Mouse (Mus musculus): ENCODE data around the gene Pde4b. TPM values are rescaled to one million over a fixed set of nuclear protein-coding genes. Genes with fewer than 3 reads are reported as not detected.

Gene Pde4b
- polyA plus RNA-seq, 1 experiment from 2014 or later: 14.6 TPM

- ATAC-seq (replicated peaks; ENCODE audit: low FRiP score, low TSS enrichment, low read depth): no peak
- 88% methylated on average over 2 of the region's 2 CpGs for WGBS
- Histone ChIP-seq H3K9me3 (ENCODE audit: control insufficient read depth, low read length) (no peaks in the 10 kb centered on the region), H3K4me3 (ENCODE audit: low read depth, low read length) (no peak overlapping the region), H3K27me3 (replicated peaks; ENCODE audit: control insufficient read depth, insufficient read depth, low read length) (no peaks in the 10 kb centered on the region), H3K4me2 (ENCODE audit: low read length) (no peak overlapping the region), H3K27ac (ENCODE audit: low read depth) (no peak overlapping the region), H3K4me1 (replicated peaks; ENCODE audit: control insufficient read depth, insufficient read depth, low read length) (no peaks in the 10 kb centered on the region), H3K36me3 (ENCODE audit: control insufficient read depth, insufficient read depth, low read length) (no peaks in the 10 kb centered on the region), H3K9ac (ENCODE audit: low read length) (no peak overlapping the region)
- DNase-seq (ENCODE audit: low spot score): no peak
Measured at GRCm38 (mm10) chr4:102621120-102621519, 533.8 kb downstream of the Pde4b start.

GRCm38 (mm10) chr4:102622977-102623376, 535.6 kb downstream of the Pde4b start:
- Histone ChIP-seq H3K9me3 (ENCODE audit: control insufficient read depth, low read length) (no peaks in the 10 kb centered on the region), H3K27ac (ENCODE audit: low read depth) (no peak overlapping the region), H3K4me2 (ENCODE audit: low read length) (no peak overlapping the region), H3K36me3 (ENCODE audit: control insufficient read depth, insufficient read depth, low read length) (no peaks in the 10 kb centered on the region), H3K27me3 (replicated peaks; ENCODE audit: control insufficient read depth, insufficient read depth, low read length) (no peaks in the 10 kb centered on the region), H3K9ac (ENCODE audit: low read length) (no peak overlapping the region), H3K4me1 (replicated peaks; ENCODE audit: control insufficient read depth, insufficient read depth, low read length) (no peaks in the 10 kb centered on the region), H3K4me3 (ENCODE audit: low read depth, low read length) (no peak overlapping the region)
- DNase-seq (ENCODE audit: low spot score) (peak; percentile 23), ATAC-seq (replicated peaks; ENCODE audit: low FRiP score, low TSS enrichment, low read depth) (no peak)
- WGBS: 79% methylated on average over 5 of the region's 5 CpGs

- Histone ChIP-seq H3K4me1 (replicated peaks; ENCODE audit: control insufficient read depth, insufficient read depth, low read length) (no peaks in the 10 kb centered on the region), H3K27me3 (replicated peaks; ENCODE audit: control insufficient read depth, insufficient read depth, low read length) (no peaks in the 10 kb centered on the region), H3K9ac (ENCODE audit: low read length) (no peak overlapping the region), H3K4me2 (ENCODE audit: low read length) (no peak overlapping the region), H3K4me3 (ENCODE audit: low read depth, low read length) (no peak overlapping the region), H3K36me3 (ENCODE audit: control insufficient read depth, insufficient read depth, low read length) (no peaks in the 10 kb centered on the region), H3K27ac (ENCODE audit: low read depth) (no peak overlapping the region), H3K9me3 (ENCODE audit: control insufficient read depth, low read length) (no peaks in the 10 kb centered on the region)
- ATAC-seq (replicated peaks; ENCODE audit: low FRiP score, low TSS enrichment, low read depth) (no peak), DNase-seq (ENCODE audit: low spot score) (no peak)
- WGBS: 78% methylated on average over 4 of the region's 4 CpGs
Measured at GRCm38 (mm10) chr4:102623789-102624611, 536.7 kb downstream of the Pde4b start.

- 53% methylated on average over 8 of the region's 8 CpGs for WGBS
- Histone ChIP-seq H3K27ac (ENCODE audit: low read depth) (no peak overlapping the region), H3K4me2 (ENCODE audit: low read length) (no peak overlapping the region), H3K27me3 (replicated peaks; ENCODE audit: control insufficient read depth, insufficient read depth, low read length) (no peaks in the 10 kb centered on the region), H3K9me3 (ENCODE audit: control insufficient read depth, low read length) (no peaks in the 10 kb centered on the region), H3K4me1 (replicated peaks; ENCODE audit: control insufficient read depth, insufficient read depth, low read length) (no peaks in the 10 kb centered on the region), H3K4me3 (ENCODE audit: low read depth, low read length) (no peak overlapping the region), H3K9ac (ENCODE audit: low read length) (no peak overlapping the region), H3K36me3 (ENCODE audit: control insufficient read depth, insufficient read depth, low read length) (no peaks in the 10 kb centered on the region)
- no peak for ATAC-seq (replicated peaks; ENCODE audit: low FRiP score, low TSS enrichment, low read depth)
- no peak for DNase-seq (ENCODE audit: low spot score)
Measured at GRCm38 (mm10) chr4:102624937-102625336, 537.6 kb downstream of the Pde4b start.

GRCm38 (mm10) chr4:102627799-102628198, 540.5 kb downstream of the Pde4b start:
- Histone ChIP-seq H3K4me2 (ENCODE audit: low read length) (no peak overlapping the region), H3K27ac (ENCODE audit: low read depth) (no peak overlapping the region), H3K4me3 (ENCODE audit: low read depth, low read length) (no peak overlapping the region), H3K9me3 (ENCODE audit: control insufficient read depth, low read length) (no peaks in the 10 kb centered on the region), H3K27me3 (replicated peaks; ENCODE audit: control insufficient read depth, insufficient read depth, low read length) (no peaks in the 10 kb centered on the region), H3K4me1 (replicated peaks; ENCODE audit: control insufficient read depth, insufficient read depth, low read length) (no peaks in the 10 kb centered on the region), H3K9ac (ENCODE audit: low read length) (no peak overlapping the region), H3K36me3 (ENCODE audit: control insufficient read depth, insufficient read depth, low read length) (no peaks in the 10 kb centered on the region)
- DNase-seq (ENCODE audit: low spot score) (peak; percentile 25), ATAC-seq (replicated peaks; ENCODE audit: low FRiP score, low TSS enrichment, low read depth) (no peak)
- 81% methylated on average over 4 of the region's 4 CpGs for WGBS

GRCm38 (mm10) chr4:102629621-102630020, 542.3 kb downstream of the Pde4b start:
- WGBS: 80% methylated on average over 4 of the region's 4 CpGs
- no peaks in the 10 kb centered on the region for H3K36me3 ChIP-seq (ENCODE audit: control insufficient read depth, insufficient read depth, low read length)
- H3K4me3 ChIP-seq (ENCODE audit: low read depth, low read length): no peak overlapping the region
- no peak overlapping the region for H3K9ac ChIP-seq (ENCODE audit: low read length)
- H3K4me2 ChIP-seq (ENCODE audit: low read length): no peak overlapping the region
- no peak overlapping the region for H3K27ac ChIP-seq (ENCODE audit: low read depth)
- H3K4me1 ChIP-seq (replicated peaks; ENCODE audit: control insufficient read depth, insufficient read depth, low read length): no peaks in the 10 kb centered on the region
- ATAC-seq (replicated peaks; ENCODE audit: low FRiP score, low TSS enrichment, low read depth) (no peak), DNase-seq (ENCODE audit: low spot score) (no peak)
- no peaks in the 10 kb centered on the region for H3K9me3 ChIP-seq (ENCODE audit: control insufficient read depth, low read length)
- H3K27me3 ChIP-seq (replicated peaks; ENCODE audit: control insufficient read depth, insufficient read depth, low read length): no peaks in the 10 kb centered on the region

GRCm38 (mm10) chr4:102630261-102630660, 542.9 kb downstream of the Pde4b start:
- DNase-seq (ENCODE audit: low spot score) (no peak), ATAC-seq (replicated peaks; ENCODE audit: low FRiP score, low TSS enrichment, low read depth) (no peak)
- Histone ChIP-seq H3K4me2 (ENCODE audit: low read length) (no peak overlapping the region), H3K27ac (ENCODE audit: low read depth) (no peak overlapping the region), H3K27me3 (replicated peaks; ENCODE audit: control insufficient read depth, insufficient read depth, low read length) (no peaks in the 10 kb centered on the region), H3K4me1 (replicated peaks; ENCODE audit: control insufficient read depth, insufficient read depth, low read length) (no peaks in the 10 kb centered on the region), H3K9me3 (ENCODE audit: control insufficient read depth, low read length) (no peaks in the 10 kb centered on the region), H3K36me3 (ENCODE audit: control insufficient read depth, insufficient read depth, low read length) (no peaks in the 10 kb centered on the region), H3K9ac (ENCODE audit: low read length) (no peak overlapping the region), H3K4me3 (ENCODE audit: low read depth, low read length) (no peak overlapping the region)
- WGBS: 29% methylated on average over 6 of the region's 6 CpGs

- no peak for DNase-seq (ENCODE audit: low spot score)
- Histone ChIP-seq H3K36me3 (ENCODE audit: control insufficient read depth, insufficient read depth, low read length) (no peaks in the 10 kb centered on the region), H3K4me3 (ENCODE audit: low read depth, low read length) (no peak overlapping the region), H3K9ac (ENCODE audit: low read length) (no peak overlapping the region), H3K4me2 (ENCODE audit: low read length) (no peak overlapping the region), H3K27me3 (replicated peaks; ENCODE audit: control insufficient read depth, insufficient read depth, low read length) (no peaks in the 10 kb centered on the region), H3K9me3 (ENCODE audit: control insufficient read depth, low read length) (no peaks in the 10 kb centered on the region), H3K27ac (ENCODE audit: low read depth) (no peak overlapping the region), H3K4me1 (replicated peaks; ENCODE audit: control insufficient read depth, insufficient read depth, low read length) (no peaks in the 10 kb centered on the region)
- ATAC-seq (replicated peaks; ENCODE audit: low FRiP score, low TSS enrichment, low read depth): no peak
- 52% methylated on average over 3 of the region's 3 CpGs for WGBS
Measured at GRCm38 (mm10) chr4:102631624-102632023, 544.3 kb downstream of the Pde4b start.

GRCm38 (mm10) chr4:102633241-102633640, 545.9 kb downstream of the Pde4b start:
- Histone ChIP-seq H3K27ac (ENCODE audit: low read depth) (no peak overlapping the region), H3K4me2 (ENCODE audit: low read length) (no peak overlapping the region), H3K4me1 (replicated peaks; ENCODE audit: control insufficient read depth, insufficient read depth, low read length) (no peaks in the 10 kb centered on the region), H3K27me3 (replicated peaks; ENCODE audit: control insufficient read depth, insufficient read depth, low read length) (no peaks in the 10 kb centered on the region), H3K36me3 (ENCODE audit: control insufficient read depth, insufficient read depth, low read length) (no peaks in the 10 kb centered on the region), H3K9ac (ENCODE audit: low read length) (no peak overlapping the region), H3K4me3 (ENCODE audit: low read depth, low read length) (no peak overlapping the region), H3K9me3 (ENCODE audit: control insufficient read depth, low read length) (no peaks in the 10 kb centered on the region)
- ATAC-seq (replicated peaks; ENCODE audit: low FRiP score, low TSS enrichment, low read depth): no peak
- WGBS: 92% methylated on average over 5 of the region's 5 CpGs
- no peak for DNase-seq (ENCODE audit: low spot score)

All from intestine, embryonic 14.5 days (tissue).